Mouse (Mus musculus): ENCODE results near the gene Id2.

The Id2 gene

DNA sequence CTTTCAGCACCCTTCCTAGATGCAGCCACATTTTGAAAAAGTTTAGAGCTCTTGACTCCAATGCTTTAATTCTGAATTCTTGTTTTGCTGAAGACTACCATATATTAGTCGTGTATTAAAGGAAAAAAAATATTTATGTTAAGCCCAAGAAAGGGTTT lies at the start of gene Id2:
Gene Id2, minus strand, starts transcription at position 89 of the 158 bp plus-strand sequence.
- DNase-seq (ENCODE audit: low spot score in 2 of 2): no peak

DNA sequence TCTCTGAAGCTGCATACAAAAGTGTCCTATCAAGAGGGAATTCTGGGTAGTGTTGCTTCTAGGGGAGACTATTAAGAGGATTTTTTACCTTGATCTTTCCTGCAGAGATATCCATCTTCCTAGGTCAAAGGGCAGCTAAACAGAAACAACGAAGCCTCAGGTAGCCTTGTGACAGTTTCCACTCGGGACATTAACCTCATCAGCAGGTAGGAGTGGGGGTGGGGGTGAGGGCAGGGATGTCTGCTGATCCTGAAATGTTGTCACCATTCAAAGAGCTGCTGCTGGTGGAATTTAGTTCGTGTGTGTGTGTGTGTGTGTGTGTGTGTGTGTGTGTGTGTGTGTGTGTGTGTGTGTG lies 48.4 kb upstream of the Id2 start:
- DNase-seq (ENCODE audit: low spot score in 2 of 2): no peak

- DNase-seq (ENCODE audit: low spot score in 2 of 2): no peak
These were observed 47.8 kb upstream of the Id2 start for GRCm38 (mm10) chr12:25144591-25145343.

DNA sequence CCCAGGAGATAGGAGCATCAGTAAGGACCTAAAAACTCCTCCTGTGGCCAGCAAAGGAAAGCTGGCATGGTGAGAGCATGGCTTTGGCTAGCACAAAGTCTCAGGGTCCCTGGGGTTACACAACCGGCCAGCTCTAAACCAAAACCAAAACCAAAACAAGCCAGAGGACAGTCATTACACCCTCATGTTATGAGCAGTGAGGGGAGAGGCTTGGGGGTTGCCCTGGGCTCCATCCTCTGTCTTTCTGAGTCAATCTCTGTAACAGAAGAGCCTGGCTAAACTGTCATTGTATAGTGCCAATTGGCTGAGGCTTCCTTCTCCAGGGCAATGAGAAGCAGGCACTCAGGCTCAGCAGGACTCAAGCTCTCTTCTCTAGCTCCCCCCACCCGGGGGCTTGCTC lies 46.6 kb upstream of the Id2 start:
- DNase-seq (ENCODE audit: low spot score in 2 of 2): no peak

GRCm38 (mm10) chr12:25142251-25142650 lies 45.3 kb upstream of the Id2 start:
- no peak for DNase-seq (ENCODE audit: low spot score in 2 of 2)

DNA sequence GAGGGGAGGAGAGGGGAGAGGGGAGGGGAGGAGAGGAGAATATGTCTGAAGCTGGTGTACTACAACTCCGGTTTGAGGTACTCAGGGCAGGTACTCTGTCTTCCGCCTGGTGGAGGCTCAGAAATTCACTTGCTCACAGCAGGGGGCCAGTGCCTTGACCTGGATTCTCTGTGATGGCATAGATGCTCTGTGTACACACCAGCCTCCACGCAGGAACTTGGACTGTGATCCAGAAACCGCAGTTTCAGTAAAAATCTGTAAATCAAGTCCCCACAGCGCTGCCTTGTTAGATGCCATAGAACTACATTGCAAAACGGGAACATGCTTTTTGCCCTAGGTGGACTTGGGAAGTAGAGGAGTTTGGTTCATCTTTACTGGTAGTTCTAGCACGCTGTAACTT lies 44.4 kb upstream of the Id2 start:
- no peak for DNase-seq (ENCODE audit: low spot score in 2 of 2)

GRCm38 (mm10) chr12:25140115-25140514 lies 43.2 kb upstream of the Id2 start:
- no peak for DNase-seq (ENCODE audit: low spot score in 2 of 2)

DNA sequence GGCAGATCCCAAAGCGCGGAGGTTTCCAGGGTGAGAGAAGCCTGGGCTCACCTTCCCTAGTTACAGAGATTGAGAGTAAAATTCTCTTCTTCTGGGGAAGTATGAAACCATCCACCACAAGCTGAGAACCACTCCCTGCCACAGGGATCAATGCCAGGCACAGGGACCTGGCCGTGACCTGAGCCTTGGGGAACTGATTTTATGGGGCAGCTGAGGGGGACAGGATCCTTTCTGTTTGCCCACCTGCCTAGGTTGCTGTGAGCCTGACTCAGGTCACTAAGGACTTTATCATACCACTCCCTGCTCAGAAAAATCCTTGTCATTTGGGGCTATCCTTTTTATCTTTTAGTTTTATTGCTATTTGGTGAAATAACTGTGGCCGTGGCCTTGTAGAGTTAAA lies 41.7 kb upstream of the Id2 start:
- no peak for DNase-seq (ENCODE audit: low spot score in 2 of 2)

DNA sequence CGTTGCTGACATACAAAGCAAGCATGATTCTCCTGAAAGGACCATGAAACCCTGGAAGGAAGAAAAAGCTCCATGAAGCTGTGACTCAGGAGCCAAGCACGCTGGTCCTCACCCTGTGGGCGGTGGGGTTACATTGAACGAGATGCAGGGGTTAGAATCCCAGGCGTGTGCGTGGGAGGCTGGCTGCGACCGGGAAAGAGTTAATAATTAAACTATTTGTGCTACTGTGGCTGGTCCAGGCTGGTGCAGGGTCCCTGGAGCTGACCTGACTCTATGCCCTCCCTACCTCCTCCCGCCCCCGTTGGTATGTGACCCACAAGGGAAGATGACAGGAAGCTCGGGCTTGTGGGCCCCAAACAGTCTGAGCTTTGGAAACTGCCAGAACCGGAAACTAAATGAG lies 35.1 kb upstream of the Id2 start:
- DNase-seq (ENCODE audit: low spot score in 2 of 2): no peak

DNA sequence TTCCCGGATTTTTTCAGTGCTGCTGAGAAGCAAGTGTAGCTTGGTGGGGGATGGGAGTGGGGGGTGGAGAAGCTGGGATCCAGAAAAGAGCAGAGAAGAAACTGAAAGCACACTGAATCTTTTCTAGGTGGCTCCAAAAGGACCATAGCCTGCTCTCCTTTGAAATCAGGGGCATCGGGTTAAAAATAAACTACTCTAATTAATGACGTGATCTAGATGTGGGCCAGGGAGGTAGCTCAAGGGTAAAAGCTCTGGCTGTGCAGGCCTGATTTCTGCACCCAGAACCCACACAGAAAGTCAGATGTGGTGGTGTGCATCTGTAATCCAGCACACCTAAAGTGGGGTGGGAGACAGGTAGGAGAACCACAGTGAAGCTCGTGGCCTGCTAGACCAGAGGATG lies 30.7 kb upstream of the Id2 start:
- no peak for DNase-seq (ENCODE audit: low spot score in 2 of 2)

DNA sequence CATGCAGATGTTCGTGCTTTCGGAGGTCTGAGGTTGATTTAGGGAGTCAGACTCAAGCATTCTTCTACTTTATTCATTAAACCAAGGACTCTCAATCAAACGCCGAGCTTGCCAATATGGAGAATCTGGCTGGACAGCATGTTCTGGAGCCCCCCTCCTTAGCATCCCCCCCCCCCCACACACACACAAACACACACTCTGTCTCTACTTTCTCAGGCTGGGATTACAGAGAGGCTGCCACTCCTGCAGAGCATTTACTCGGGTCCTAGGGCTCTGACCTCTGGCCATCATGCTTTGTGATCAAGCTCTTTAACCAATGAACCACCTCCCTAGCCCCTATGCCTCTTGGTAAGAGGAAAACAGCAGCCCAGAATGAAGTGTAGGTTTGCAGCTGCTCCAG lies 29.3 kb upstream of the Id2 start:
- DNase-seq (ENCODE audit: low spot score in 2 of 2): no peak

DNA sequence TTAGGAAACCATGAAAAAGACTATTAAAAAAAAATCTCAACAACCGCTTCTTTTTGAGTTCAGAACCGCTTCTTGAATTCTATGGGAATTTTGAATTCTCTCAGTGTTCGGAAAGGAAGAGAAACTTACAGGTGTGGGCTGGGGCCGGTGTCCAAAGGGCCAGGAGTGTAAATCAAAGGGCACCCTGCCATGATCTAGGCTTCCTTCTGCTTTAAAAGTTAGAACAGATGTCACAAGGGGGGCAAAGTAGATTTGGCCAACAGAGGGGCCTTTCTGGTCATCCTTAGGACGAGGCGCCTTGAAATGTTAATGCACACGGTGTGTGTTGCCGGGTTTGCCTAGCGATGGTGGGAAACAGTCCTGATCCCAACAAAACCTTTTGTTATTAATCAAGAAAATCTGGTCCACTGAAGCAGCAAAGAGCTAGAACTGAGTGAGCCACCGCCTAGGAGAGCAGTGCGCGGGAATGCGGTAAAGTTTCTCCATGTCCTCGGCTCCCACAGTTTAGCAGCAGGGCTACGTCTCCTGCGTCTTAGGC lies 28.4 kb upstream of the Id2 start:
- DNase-seq (ENCODE audit: low spot score in 2 of 2): no peak

GRCm38 (mm10) chr12:25124431-25125238 lies 27.7 kb upstream of the Id2 start:
- DNase-seq (ENCODE audit: low spot score in 2 of 2): no peak

DNA sequence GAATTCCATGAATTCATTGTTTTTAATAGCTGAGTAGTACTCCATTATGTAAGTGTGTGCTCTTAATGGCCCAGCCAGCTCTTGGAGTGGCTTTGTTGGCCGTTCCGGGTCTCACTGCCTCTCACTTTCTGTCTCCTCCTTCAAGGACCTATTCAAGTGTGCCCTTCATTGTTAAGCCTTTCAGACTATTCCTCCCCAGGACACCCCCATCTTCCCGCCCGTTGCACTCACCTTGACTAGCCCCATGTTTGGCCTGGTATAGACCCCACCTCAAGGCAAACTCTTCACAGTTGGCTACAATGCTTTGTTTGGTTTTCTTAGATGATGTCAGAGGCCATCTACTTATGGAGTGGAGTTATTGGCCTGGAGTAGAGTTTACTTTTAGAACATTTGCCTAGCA lies 23.8 kb upstream of the Id2 start:
- DNase-seq (ENCODE audit: low spot score in 2 of 2): no peak

DNA sequence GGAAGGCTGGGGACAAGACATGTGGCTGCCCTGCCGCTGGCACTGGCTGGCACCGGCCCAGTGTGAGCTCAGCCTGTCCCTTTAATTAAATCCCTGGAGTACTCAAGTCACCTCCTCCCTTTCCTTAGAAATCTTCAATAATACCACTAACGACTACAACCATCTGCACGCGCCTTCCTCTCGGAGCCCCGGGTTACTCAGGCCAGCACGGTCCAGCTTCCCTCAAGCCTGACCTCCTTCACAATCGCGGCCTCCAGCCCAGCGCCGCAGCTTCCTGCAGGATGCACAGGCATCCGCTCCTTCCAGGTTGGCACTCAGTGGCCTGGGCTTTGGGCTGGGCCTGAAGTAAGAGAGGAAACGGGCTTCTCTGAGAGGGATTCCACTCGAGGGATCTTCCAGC lies 22.3 kb upstream of the Id2 start:
- no peak for DNase-seq (ENCODE audit: low spot score in 2 of 2)

DNA sequence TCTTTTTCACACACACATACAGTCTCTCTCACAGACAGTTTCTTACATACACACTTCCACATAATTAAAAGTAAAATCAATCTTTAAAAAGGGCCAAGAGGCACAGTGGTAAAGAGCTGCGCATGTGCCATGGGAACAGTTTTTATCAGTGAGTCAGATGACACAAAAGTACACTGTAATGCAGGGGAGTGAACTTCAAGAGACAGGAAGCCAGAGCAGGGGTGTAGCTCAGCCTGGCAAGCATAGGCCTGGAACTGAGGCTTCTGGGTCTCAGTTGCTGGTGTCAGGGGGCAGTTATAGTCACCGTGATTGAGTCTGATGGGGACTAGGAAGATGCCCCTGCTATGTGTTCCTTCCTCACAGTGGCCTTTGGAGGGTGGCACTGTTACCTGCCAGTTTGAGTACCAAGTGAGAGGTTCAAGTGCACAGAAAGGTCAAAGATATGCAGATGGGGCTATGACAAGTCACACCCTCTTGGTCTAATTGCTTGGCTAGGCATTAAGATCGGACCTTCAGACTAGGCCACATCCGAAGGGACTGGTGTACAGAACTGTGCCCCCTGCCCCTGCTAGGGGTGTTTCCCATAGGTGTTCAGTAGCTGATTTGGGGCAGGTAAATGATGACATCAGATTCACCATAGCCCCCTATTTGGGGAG lies 21.0 kb upstream of the Id2 start:
- DNase-seq (ENCODE audit: low spot score in 2 of 2): no peak

DNA sequence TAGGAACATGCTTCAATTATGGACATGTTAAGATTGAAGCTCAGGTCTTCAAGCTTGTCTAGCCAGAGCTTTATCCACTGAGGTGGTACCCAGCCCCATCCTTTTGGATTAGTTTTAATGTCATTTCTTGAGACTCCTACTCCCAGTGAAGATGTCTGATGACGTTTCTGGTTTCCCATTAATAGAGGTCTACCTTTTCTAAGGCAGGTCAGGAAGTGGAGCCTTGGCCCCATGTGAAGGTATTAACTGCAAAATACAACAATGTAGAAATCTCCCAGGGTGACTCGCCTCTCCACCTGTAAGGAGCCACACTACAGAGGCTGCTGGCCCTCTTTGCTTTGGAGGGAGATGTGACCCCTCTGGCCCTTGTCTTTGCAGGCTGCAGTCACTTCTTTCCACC lies 19.2 kb upstream of the Id2 start:
- DNase-seq (ENCODE audit: low spot score in 2 of 2): no peak

DNA sequence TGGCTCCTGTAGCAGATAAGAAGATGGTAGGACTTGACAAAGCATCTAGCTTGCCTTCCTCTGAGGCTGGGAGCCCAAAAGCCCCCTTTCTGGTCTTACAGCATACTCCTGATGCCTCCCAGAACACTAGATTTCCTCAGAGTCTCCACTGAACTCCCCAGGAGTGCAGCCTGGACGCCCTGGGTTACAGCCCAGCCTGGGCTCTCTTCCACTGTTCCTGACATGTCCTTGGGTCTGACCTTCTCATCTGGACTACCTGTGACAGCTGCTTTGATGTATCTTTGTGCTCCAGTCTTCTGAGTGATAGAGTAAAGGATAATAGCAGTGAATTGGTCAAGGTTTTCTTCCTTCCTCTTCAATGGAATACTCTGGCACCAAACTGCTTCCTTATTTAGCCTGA lies 17.5 kb upstream of the Id2 start:
- no peak for DNase-seq (ENCODE audit: low spot score in 2 of 2)

- DNase-seq (ENCODE audit: low spot score in 2 of 2): no peak
These were observed 16.4 kb upstream of the Id2 start for GRCm38 (mm10) chr12:25113357-25113756.

DNA sequence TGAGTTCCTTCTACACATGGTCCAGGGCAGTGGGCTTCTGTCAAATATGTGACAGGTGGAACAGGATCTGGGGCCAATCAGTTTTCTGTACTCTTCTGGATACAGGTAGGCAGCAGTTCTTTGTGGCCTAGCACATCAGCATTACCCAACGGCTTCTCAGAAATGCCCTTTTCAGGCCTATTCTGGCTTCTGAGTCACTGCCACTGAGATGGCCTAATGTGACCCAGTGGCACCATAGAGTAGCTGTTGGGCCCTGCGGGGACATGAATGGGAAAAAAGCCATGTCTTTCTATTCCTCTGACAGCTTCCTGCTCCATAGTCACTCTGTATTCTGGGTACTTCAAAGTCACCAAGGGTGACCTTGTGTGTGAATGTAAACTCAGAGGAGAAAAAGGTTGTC lies 15.9 kb upstream of the Id2 start:
- no peak for DNase-seq (ENCODE audit: low spot score in 2 of 2)

DNA sequence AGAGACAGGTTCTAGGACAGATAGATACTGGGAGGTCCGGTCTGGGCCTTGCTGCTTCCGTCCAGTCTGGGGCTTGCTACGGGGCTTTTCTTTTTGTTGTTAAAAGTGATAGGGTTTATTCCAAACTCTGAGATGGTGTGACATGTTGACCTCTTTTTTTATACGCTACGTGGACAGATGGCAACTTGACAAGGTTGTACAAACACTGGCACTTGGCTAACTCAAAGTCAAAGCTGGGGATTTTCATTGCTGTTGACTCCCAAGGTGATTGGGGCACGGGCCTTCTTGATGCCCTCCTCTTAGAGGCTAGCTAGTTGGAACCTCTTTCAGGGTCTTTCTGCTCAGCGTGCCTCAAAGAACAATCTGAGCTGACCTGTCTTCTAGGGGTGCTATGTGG lies 13.7 kb upstream of the Id2 start:
- DNase-seq (ENCODE audit: low spot score in 2 of 2): no peak

- DNase-seq (ENCODE audit: low spot score in 2 of 2): no peak
These were observed 13.2 kb upstream of the Id2 start for GRCm38 (mm10) chr12:25109971-25110681.

- DNase-seq (ENCODE audit: low spot score in 2 of 2): no peak
These were observed 11.9 kb upstream of the Id2 start for GRCm38 (mm10) chr12:25108865-25109264.

Data from frontal cortex, postnatal 25 days (tissue).